8 mouse cellular contexts compared by ENCODE assay signal in the genomic region with DNA sequence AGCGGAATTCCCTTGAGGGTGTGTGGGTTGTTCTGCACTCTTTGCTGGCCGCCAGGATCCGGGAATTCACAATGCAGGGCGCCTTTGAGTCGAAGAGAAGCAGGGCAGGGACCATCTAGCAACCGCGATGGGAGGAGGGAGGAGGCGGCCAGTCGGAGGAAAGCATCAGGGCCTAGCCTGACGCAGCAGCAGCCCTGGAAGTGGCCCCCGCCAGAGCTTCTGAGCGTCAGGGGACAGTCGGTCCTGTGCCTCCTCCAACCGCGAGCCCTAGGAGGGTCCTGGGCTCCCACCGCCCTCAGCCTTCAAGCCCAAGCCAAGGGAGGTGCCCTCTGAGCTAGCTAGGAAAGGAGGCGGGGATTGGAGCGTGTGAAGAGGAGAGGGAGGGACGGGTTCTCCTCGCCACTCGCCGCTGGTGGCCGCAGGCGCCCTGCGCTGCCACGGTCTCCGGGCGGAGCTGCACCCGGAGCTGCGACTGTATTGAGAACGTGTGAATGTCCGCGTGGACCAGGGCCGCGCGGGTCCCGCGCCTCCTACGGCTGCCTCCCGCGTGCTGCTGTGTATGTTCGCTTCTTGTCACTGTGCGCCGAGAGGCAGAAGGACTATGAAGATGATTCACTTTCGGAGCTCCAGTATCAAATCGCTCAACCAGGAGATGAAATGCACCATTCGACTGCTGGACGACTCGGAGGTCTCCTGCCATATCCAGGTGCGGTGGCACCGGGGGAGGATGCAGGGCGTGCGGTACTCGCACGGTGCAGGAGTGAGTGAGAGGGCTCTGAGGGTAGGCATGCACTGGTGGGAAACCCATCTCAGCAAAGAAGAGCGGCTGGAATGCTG. TPM values are rescaled to one million over a fixed set of nuclear protein-coding genes. Genes with fewer than 3 reads are reported as not detected.
DNase-seq lines count a peak whose midpoint lies in the region; ATAC-seq and TF ChIP-seq lines count a peak whose summit lies in the region.

A gene (plus strand): TSS at position 232 of the 837 bp plus-strand sequence.

- intact Hi-C loops in gastrocnemius, adult 2 months (cut with DNase I), result no loop called here
- intact Hi-C loops in left cerebral cortex, postnatal 36 days (cut with DNase I), result no loop called here

- no peak within 1 kb of the TSS for H3K27ac ChIP-seq in lung, embryonic 14.5 days (ENCODE audit: low read depth)
- peak within 1 kb of the TSS; percentile 24; the same call in 1 of the 2 replicates for H3K27ac ChIP-seq in gastrocnemius, adult 2 months
- peak within 1 kb of the TSS; percentile 84 for H3K27ac ChIP-seq in hindbrain, postnatal 0 days
- H3K27ac ChIP-seq in neural tube, embryonic 11.5 days (ENCODE audit: low read depth, low read length), result peak within 1 kb of the TSS; percentile 44; the same call in 1 of the 2 replicates

- H3K4me3 ChIP-seq in lung, embryonic 14.5 days (ENCODE audit: low read depth, low read length), result peak within 1 kb of the TSS; percentile 48
- H3K4me3 ChIP-seq in gastrocnemius, adult 2 months, result peak within 1 kb of the TSS; percentile 69
- H3K4me3 ChIP-seq in hindbrain, postnatal 0 days (ENCODE audit: low read length), result peak within 1 kb of the TSS; percentile 60
- peak within 1 kb of the TSS; percentile 49 for H3K4me3 ChIP-seq in neural tube, embryonic 11.5 days (ENCODE audit: low read depth, low read length)

- under 1% methylated on average over 56 of the region's 56 CpGs for WGBS in lung, embryonic 14.5 days
- WGBS in hindbrain, postnatal 0 days, result under 1% methylated on average over 55 of the region's 56 CpGs
- under 1% methylated on average over 56 of the region's 56 CpGs for WGBS in neural tube, embryonic 11.5 days

- H3K4me1 ChIP-seq in lung, embryonic 14.5 days (ENCODE audit: insufficient read depth), result no peaks in the 10 kb centered on the region; the same call in 1 of the 2 replicates
- 0 out of 2 replicates have a peak, but pooled peaks cover 2% of the 10 kb centered on the region for H3K4me1 ChIP-seq in hindbrain, postnatal 0 days (ENCODE audit: insufficient read depth, low read length)
- no peaks in the 10 kb centered on the region; the same call in 1 of the 2 replicates for H3K4me1 ChIP-seq in neural tube, embryonic 11.5 days (ENCODE audit: control insufficient read depth, insufficient read depth, low read length)

- H3K36me3 ChIP-seq in lung, embryonic 14.5 days (ENCODE audit: insufficient read depth), result no peaks in the 10 kb centered on the region
- no peaks in the 10 kb centered on the region for H3K36me3 ChIP-seq in hindbrain, postnatal 0 days (ENCODE audit: insufficient read depth, low read length)
- no peaks in the 10 kb centered on the region for H3K36me3 ChIP-seq in neural tube, embryonic 11.5 days (ENCODE audit: control insufficient read depth, insufficient read depth, low read length)

- peak; percentile 9; the same call in 1 of the 2 replicates for TF ChIP-seq CTCF in lung, embryonic 14.5 days (IDR thresholded peaks at IDR 0.05; ENCODE audit: low read depth)
- TF ChIP-seq CTCF in gastrocnemius, adult 2 months (IDR thresholded peaks at IDR 0.05), result peak; percentile 19; the same call in 1 of the 2 replicates
- TF ChIP-seq CTCF in hindbrain, postnatal 0 days (IDR thresholded peaks at IDR 0.05; ENCODE audit: low read depth), result peak; percentile 24; the same call in 1 of the 2 replicates

- peak; percentile 75 for DNase-seq in lung, embryonic 14.5 days
- DNase-seq in lung, postnatal 25 days (ENCODE audit: low spot score), result no peak
- peak; percentile 59 for DNase-seq in gastrocnemius, adult 2 months
- DNase-seq in hindbrain, postnatal 0 days (ENCODE audit: low spot score), result peak; percentile 82
- peak; percentile 81 for DNase-seq in left cerebral cortex, postnatal 36 days (ENCODE audit: low spot score in 2 of 2)
- peak; percentile 84 for DNase-seq in neural tube, embryonic 11.5 days (ENCODE audit: low spot score)
- peak; percentile 1 to 15 for DNase-seq in urinary bladder, postnatal 36 days (ENCODE audit: low spot score in 2 of 2)

- peak within 1 kb of the TSS; percentile 40 for H3K9ac ChIP-seq in lung, embryonic 14.5 days
- peak within 1 kb of the TSS; percentile 76 for H3K9ac ChIP-seq in hindbrain, postnatal 0 days (replicated peaks; ENCODE audit: low read length)
- H3K9ac ChIP-seq in neural tube, embryonic 11.5 days (ENCODE audit: low read length), result peak within 1 kb of the TSS; percentile 71

- peak within 1 kb of the TSS; percentile 90 for H3K4me2 ChIP-seq in lung, embryonic 14.5 days
- H3K4me2 ChIP-seq in hindbrain, postnatal 0 days (ENCODE audit: low read depth, low read length), result peak within 1 kb of the TSS; percentile 78
- peak within 1 kb of the TSS; percentile 88 for H3K4me2 ChIP-seq in neural tube, embryonic 11.5 days (ENCODE audit: low read depth)

- H3K27me3 ChIP-seq in lung, embryonic 14.5 days (ENCODE audit: insufficient read depth, low read length), result no peaks in the 10 kb centered on the region; the same call in 1 of the 2 replicates
- H3K27me3 ChIP-seq in hindbrain, postnatal 0 days (ENCODE audit: insufficient read depth, low read length), result no peaks in the 10 kb centered on the region
- H3K27me3 ChIP-seq in neural tube, embryonic 11.5 days (ENCODE audit: control insufficient read depth, insufficient read depth, low read length), result 0 out of 2 replicates have a peak, but pooled peaks cover 2% of the 10 kb centered on the region

- peak; percentile 95 for ATAC-seq in lung, embryonic 14.5 days (ENCODE audit: insufficient read depth)
- 0 out of 2 replicates have a peak, but pooled peaks have one; percentile 32 for ATAC-seq in common myeloid progenitor, adult 5-6 weeks (replicated peaks; ENCODE audit: low read depth, poor library complexity, severe bottlenecking)
- peak; percentile 93 for ATAC-seq in hindbrain, postnatal 0 days
- peak; percentile 94 for ATAC-seq in neural tube, embryonic 11.5 days (ENCODE audit: insufficient read depth, low FRiP score, low TSS enrichment)

- no peaks in the 10 kb centered on the region for H3K9me3 ChIP-seq in lung, embryonic 14.5 days (ENCODE audit: low read depth, low read length)
- no peaks in the 10 kb centered on the region for H3K9me3 ChIP-seq in hindbrain, postnatal 0 days (ENCODE audit: low read length)
- H3K9me3 ChIP-seq in neural tube, embryonic 11.5 days (ENCODE audit: control insufficient read depth, low read length), result no peaks in the 10 kb centered on the region

RNA-seq across cellular contexts. Expression of the gene that starts here (rescaled TPM):
- 0.45 TPM in 2 replicates for polyA plus RNA-seq in lung, embryonic 14.5 days (2014; fragmentation: Nextera tagmentation; extraction: Ambion mirVana)
- total RNA-seq in common myeloid progenitor, adult 5-6 weeks (2017), result not detected in 2 replicates
- total RNA-seq in gastrocnemius, adult 2 months (2021), result under 1 TPM; 0.11 to 0.18 TPM
- 14.4 and 17.9 TPM in 2 replicates for total RNA-seq in hindbrain, postnatal 0 days (2014; rRNA removed)
- polyA plus RNA-seq in hindbrain, postnatal 0 days (2015; fragmentation: Nextera tagmentation; extraction: Ambion mirVana), result 19.7 and 20.0 TPM in 2 replicates
- 1 to 10 TPM; 8.1 to 8.2 TPM for total RNA-seq in left cerebral cortex, postnatal 36 days (2021)
- 4.4 and 4.5 TPM in 2 replicates for polyA plus RNA-seq in neural tube, embryonic 11.5 days (2014; fragmentation: Nextera tagmentation; extraction: Ambion mirVana)

Comparison
In these comparisons a context has a peak if more than half of its experiments do, and no peak if none do; other contexts are left out.
1. Peak in DNase-seq, ATAC-seq, H3K4me3 ChIP-seq, H3K9ac ChIP-seq and H3K4me2 ChIP-seq in lung, embryonic 14.5 days; RNA of the gene not detected or under 1 TPM.
2. Peak in ATAC-seq in common myeloid progenitor, adult 5-6 weeks; RNA of the gene not detected or under 1 TPM.
3. Peak in DNase-seq, H3K4me3 ChIP-seq and H3K27ac ChIP-seq in gastrocnemius, adult 2 months; RNA of the gene not detected or under 1 TPM.
4. ATAC-seq: peak in every context shown above with its lines; median percentile 95 in lung, embryonic 14.5 days; 94 in neural tube, embryonic 11.5 days; 93 in hindbrain, postnatal 0 days; 32 in common myeloid progenitor, adult 5-6 weeks.